Mouse (Mus musculus) CH12.LX (cell line): ENCODE data around the gene Gm20795.
"Not testable (repeated sequence)": the region's sequence is repeated elsewhere in the genome, so short reads cannot be mapped to it uniquely, and the experiment has no call there.

Source experiments
- CHD2 ChIP-seq: IDR thresholded peaks from 2 replicates; pipeline ENCODE4 v1.6.1; 2011; ENCODE audit warnings: low read length, improper control_type of control experiment
- CTCF ChIP-seq, 2 experiments: IDR thresholded peaks in 1 of 2; conservative IDR thresholded peaks in 1 of 2; 2 replicates each; pipeline ENCODE4 v1.5.1; 2011 to 2012; ENCODE audit warnings: low read depth in 2 of 2, low read length in 2 of 2, improper control_type of control experiment in 1 of 2, inconsistent platforms in 1 of 2, mild to moderate bottlenecking in 1 of 2, moderate library complexity in 1 of 2
- EP300 ChIP-seq: IDR thresholded peaks from 2 replicates; pipeline ENCODE4 v1.6.1; 2011; ENCODE audit warnings: low read length, improper control_type of control experiment
- JUND ChIP-seq: conservative IDR thresholded peaks from 2 replicates; pipeline ENCODE4 v1.6.1; 2011; ENCODE audit warnings: low read depth, low read length, improper control_type of control experiment
- MAFK ChIP-seq: IDR thresholded peaks from 2 replicates; pipeline ENCODE4 v1.6.1; 2011; ENCODE audit warnings: low read length, improper control_type of control experiment; ENCODE audit not compliant: insufficient replicate concordance
- MAZ ChIP-seq: IDR thresholded peaks from 2 replicates; pipeline ENCODE4 v1.6.1; 2012; ENCODE audit warnings: low read depth, mild to moderate bottlenecking, inconsistent platforms, low read length, improper control_type of control experiment, moderate library complexity
- POLR2A ChIP-seq: IDR thresholded peaks from 2 replicates; pipeline ENCODE4 v1.6.1; 2011; ENCODE audit warnings: low read depth, mild to moderate bottlenecking, improper control_type of control experiment, low read length
- TCF12 ChIP-seq: IDR thresholded peaks from 2 replicates; pipeline ENCODE4 v1.6.1; 2014; ENCODE audit warnings: low read depth, mild to moderate bottlenecking, inconsistent platforms, low read length, improper control_type of control experiment
- USF1 ChIP-seq: IDR thresholded peaks from 2 replicates; pipeline ENCODE4 v1.6.1; 2014; ENCODE audit warnings: low read depth, mild to moderate bottlenecking, inconsistent platforms, low read length, improper control_type of control experiment
- ZNF384 ChIP-seq: IDR thresholded peaks from 2 replicates; pipeline ENCODE4 v1.6.1; 2012; ENCODE audit warnings: low read depth, low read length, improper control_type of control experiment, inconsistent platforms

DNA sequence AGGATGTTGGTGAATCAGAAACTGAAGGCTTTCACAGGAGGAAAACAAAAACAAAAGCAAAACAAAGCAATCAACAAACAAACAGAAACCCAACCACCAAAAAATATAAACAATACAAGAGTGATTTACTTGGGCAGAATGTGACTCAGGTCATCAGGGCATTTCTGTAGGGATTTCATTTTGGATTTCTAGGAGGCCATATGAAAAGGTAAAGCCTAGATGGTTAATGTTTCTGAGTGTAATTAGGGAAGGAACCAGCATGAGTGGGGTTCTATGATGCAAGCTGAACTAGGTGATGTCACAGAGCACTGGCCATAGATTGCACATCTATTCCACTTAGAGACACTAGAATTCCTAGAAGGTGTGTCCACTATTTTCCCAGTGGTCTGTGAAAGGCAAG lies at the start of gene Gm20795:
- TF ChIP-seq POLR2A; EP300; ZNF384; TCF12; MAZ; CTCF (conservative IDR thresholded peaks at IDR 0.05 in 1 of 2, IDR thresholded peaks at IDR 0.05 in 1 of 2; ENCODE audit: low read depth in 2 of 2, low read length in 2 of 2); USF1; MAFK; CHD2; JUND: not testable (repeated sequence)
